Mouse (Mus musculus): ENCODE data around the gene Blcap. TPM values are rescaled to one million over a fixed set of nuclear protein-coding genes. Genes with fewer than 3 reads are reported as not detected.

The Blcap gene
- total RNA-seq (2023): 27.1 TPM

GRCm38 (mm10) chr2:157571224-157571832 is at the start of gene Blcap:
Blcap (minus strand) TSS chr2:157571274.

GRCm38 (mm10) chr2:157559858-157560257 is 11.2 kb downstream of the Blcap start, which contains the start of gene Nnat:
Nnat (plus strand) TSS chr2:157560078.

Other genes with a start within 250 kb of the Blcap start
- gene Ghrh, start 223.8 kb downstream of the Blcap start, total RNA-seq (2023): not detected
- 22.8 TPM for gene Manbal, start 203.7 kb downstream of the Blcap start, total RNA-seq (2023)
- gene Src, start 152.8 kb downstream of the Blcap start, total RNA-seq (2023): 1.1 TPM
- not detected for gene Nnat, start 11.2 kb downstream of the Blcap start, total RNA-seq (2023)
- 38.1 TPM for gene Ctnnbl1, start 166.1 kb upstream of the Blcap start, total RNA-seq (2023)

Data from CD4-positive naive resting alpha-beta T cell, adult 76 days (primary cell).